Mouse (Mus musculus) spleen, embryonic (tissue): ENCODE data around the gene Fbxl17.

ENCODE experiments used
- CTCF ChIA-PET: fragments of 350-600 bp; sonication (Branson Sonifier 250); formaldehyde crosslinking; loops from one replicate; lab custom pipeline; 2022; lab: Charles Lee

The Fbxl17 gene

GRCm38 (mm10) chr17:63459712-63460495 is 39.9 kb downstream of the Fbxl17 start:
- CTCF ChIA-PET, result no interaction called here

- CTCF ChIA-PET, result no interaction called here
These were observed 41.8 kb downstream of the Fbxl17 start for GRCm38 (mm10) chr17:63458052-63458451.

GRCm38 (mm10) chr17:63451311-63452006 is 48.4 kb downstream of the Fbxl17 start:
- CTCF ChIA-PET, result no interaction called here

- CTCF ChIA-PET, result no interaction called here
These were observed 52.1 kb downstream of the Fbxl17 start for GRCm38 (mm10) chr17:63447691-63448090.

GRCm38 (mm10) chr17:63446971-63447679 is 52.7 kb downstream of the Fbxl17 start:
- CTCF ChIA-PET, result no interaction called here

- CTCF ChIA-PET, result no interaction called here
These were observed 54.6 kb downstream of the Fbxl17 start for GRCm38 (mm10) chr17:63445212-63445611.

- CTCF ChIA-PET, result interaction anchor here (0.6 to 0.7 kb wide), 2 partner anchors 18 to 412 kb away, joined by 3 to 4 read pairs; no protein-coding TSS in a partner anchor
These were observed 62.4 kb downstream of the Fbxl17 start for GRCm38 (mm10) chr17:63437424-63437823.

- CTCF ChIA-PET, result interaction anchor here (0.8 kb wide), 1 partner anchor 1195 kb away, joined by 4 read pairs; no protein-coding TSS in a partner anchor
These were observed 65.7 kb downstream of the Fbxl17 start for GRCm38 (mm10) chr17:63434081-63434480.

GRCm38 (mm10) chr17:63431650-63432049 is 68.2 kb downstream of the Fbxl17 start:
- CTCF ChIA-PET, result no interaction called here

- CTCF ChIA-PET, result no interaction called here
These were observed 69.3 kb downstream of the Fbxl17 start for GRCm38 (mm10) chr17:63430395-63431075.

- CTCF ChIA-PET, result no interaction called here
These were observed 76.0 kb downstream of the Fbxl17 start for GRCm38 (mm10) chr17:63423851-63424250.

- CTCF ChIA-PET, result no interaction called here
These were observed 77.1 kb downstream of the Fbxl17 start for GRCm38 (mm10) chr17:63422685-63423084.

GRCm38 (mm10) chr17:63421864-63422263 is 78.0 kb downstream of the Fbxl17 start:
- CTCF ChIA-PET, result interaction anchor here (0.5 kb wide), 1 partner anchor 66 kb away, joined by 3 read pairs; no protein-coding TSS in a partner anchor

- CTCF ChIA-PET, result interaction anchor here (0.8 kb wide), 1 partner anchor 17 kb away, joined by 3 read pairs; no protein-coding TSS in a partner anchor
These were observed 80.3 kb downstream of the Fbxl17 start for GRCm38 (mm10) chr17:63419503-63419902.

GRCm38 (mm10) chr17:63413973-63414580 is 85.7 kb downstream of the Fbxl17 start:
- CTCF ChIA-PET, result interaction anchor here (1.1 kb wide), 1 partner anchor 53 kb away, joined by 3 read pairs; no protein-coding TSS in a partner anchor

GRCm38 (mm10) chr17:63411564-63411963 is 88.3 kb downstream of the Fbxl17 start:
- CTCF ChIA-PET, result no interaction called here

- CTCF ChIA-PET, result no interaction called here
These were observed 89.7 kb downstream of the Fbxl17 start for GRCm38 (mm10) chr17:63410101-63410500.

- CTCF ChIA-PET, result interaction anchor here (0.7 kb wide), 1 partner anchor 82 kb away, joined by 3 read pairs; no protein-coding TSS in a partner anchor
These were observed 93.9 kb downstream of the Fbxl17 start for GRCm38 (mm10) chr17:63405955-63406354.

- CTCF ChIA-PET, result no interaction called here
These were observed 94.3 kb downstream of the Fbxl17 start for GRCm38 (mm10) chr17:63405471-63405870.

GRCm38 (mm10) chr17:63404968-63405367 is 94.8 kb downstream of the Fbxl17 start:
- CTCF ChIA-PET, result no interaction called here
